Mouse (Mus musculus) left cerebral cortex, adult 11 months (tissue): ENCODE results near the gene Pdpr.
A peak's percentile ranks its signal among the peaks of the same experiment; 100 is the strongest.
"Not testable (repeated sequence)": the region's sequence is repeated elsewhere in the genome, so short reads cannot be mapped to it uniquely, and the experiment has no call there.

ENCODE experiments used
- DNase-seq: peaks from one replicate; pipeline ENCODE4 v3.0.0; 2022; ENCODE audit warnings: low spot score

Gene Pdpr

DNA sequence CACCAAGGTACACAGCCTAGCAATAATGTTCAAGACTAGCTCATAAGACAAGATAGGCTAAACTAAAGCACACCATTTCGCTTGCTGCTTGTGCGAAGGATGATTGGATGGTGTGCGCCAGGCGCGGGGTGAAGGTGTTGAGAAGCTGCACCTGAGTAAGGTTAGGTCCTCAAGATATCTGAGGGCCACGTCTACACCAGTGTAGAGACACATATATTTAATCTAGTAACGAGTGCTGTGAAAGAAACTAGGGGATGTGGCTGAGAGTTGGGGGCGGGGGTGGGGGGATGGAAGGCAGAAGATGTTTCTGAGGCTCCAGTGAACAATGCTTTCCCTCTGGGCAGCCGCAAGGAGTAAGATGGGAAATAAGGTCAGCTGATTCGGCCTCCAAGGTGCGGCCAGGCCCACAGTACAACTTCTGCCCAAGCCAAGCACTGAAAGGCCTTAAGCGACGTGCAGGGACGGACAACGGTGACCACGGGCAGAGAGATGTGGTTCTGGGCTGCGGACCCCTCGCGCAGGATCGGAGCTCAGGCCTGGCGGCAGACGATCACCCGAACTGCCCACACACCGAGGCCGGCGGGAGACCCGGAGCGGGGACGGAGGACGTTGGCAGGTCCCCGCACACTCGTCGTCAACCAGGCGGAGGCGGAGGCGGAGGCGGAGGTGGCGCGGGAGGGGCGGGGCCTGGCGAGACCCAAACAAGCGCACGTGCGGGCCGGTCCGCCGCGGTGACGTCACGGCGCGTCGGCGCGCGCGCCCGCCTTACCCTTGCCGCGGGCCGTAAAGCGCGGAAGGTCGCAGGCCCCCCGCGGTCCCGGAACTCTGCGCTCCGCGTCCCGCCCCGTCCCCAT lies at the start of gene Pdpr:
Gene Pdpr (plus strand): TSS at position 766 of the 854 bp plus-strand sequence.
- peak; percentile 79 for DNase-seq

DNA sequence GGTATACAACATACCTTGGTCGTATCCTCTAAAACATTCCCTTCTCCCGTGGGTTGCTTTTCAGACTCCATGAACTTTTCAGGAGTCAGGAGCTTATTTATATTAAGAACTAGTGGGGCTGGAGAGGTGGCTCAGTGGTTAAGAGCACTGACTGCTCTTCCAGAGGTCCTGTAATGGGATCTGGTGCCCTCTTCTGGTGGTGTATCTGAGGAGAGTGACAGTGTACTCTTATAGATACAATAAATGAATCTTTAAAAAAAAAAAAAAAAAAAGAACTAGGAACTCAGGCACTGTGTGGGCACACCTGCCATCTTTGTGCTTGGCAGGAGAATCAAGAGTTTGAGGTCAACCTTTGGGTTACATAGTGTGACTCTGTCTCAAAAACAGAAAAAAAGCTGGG lies 45.7 kb upstream of the Pdpr start:
- DNase-seq: no peak

DNA sequence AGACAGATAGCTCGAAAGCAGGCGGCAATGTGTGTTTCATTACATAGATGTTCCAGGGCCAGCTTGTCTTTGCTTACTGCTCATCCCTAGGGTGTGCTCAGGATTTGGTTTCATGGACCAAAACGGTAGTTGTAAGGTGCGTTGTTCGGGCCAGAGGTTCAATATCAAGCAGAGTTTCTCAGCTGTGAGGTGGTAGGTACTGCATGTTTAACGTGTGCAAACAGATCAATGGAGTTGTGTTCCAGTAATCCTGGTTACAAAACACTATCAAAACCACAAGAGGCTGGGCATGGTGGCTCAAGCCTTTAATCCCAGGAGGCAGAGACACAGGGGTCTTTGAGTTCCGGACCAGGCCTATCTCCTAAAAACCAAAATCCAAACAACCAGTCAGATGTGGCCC lies 45.3 kb upstream of the Pdpr start:
- DNase-seq: no peak

DNA sequence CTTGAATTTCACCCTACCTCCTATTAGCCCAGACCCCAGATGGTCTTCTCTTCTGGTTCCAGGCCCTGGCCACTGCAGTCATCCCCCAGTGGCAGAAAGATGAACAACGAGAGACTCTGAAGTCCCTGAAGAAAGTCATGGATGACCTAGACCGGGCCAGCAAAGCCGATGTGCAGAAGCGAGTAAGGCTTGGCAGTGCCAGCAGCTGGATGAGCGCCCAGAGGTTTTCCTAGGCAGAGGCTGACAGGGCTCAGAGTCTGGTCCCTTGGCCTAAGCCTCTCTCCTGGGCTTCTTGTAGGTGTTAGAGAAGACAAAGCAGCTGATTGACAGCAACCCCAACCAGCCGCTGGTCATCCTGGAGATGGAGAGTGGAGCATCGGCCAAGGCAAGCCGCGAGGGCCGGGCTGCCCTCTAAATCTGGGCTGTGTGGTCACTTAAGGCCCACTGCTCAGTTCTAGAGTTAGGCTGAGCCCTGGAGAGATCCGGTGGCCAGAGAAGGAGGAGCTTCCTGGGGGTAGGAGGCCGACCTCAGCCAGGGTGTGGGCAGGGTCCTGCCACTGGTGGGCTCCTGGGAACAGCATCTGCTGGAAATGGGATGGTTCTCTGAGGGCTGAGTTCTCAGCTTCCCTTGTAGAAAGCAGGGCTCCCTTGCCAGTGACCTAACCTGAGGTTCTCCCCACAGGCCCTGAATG lies 40.5 kb upstream of the Pdpr start:
- DNase-seq: no peak

DNA sequence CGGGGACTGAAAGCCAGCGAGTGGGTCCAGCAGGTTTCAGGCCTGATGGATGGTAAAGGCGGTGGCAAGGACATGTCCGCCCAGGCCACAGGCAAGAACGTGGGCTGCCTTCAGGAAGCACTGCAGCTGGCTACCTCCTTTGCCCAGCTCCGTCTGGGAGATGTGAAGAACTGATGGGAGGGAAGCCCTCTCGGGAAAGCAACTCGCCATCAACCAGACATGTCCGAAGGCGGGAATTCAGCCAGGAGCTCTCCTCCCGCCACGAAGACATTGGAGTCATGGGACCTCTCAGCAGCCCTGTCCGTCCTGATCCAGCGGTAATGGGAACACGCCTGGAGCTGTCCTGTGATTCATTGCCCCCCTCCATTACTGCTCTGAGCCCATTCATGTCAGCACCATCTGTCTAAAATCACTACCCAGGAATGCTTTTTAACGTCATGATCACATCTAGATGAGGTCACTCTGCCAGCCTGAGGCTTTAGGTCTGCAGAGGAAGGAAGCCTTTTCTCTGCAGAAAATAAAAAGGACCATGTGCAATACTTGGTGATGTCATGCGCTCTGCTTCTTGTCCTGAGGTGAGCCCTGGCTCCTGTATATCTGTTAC lies 39.3 kb upstream of the Pdpr start:
- DNase-seq: no peak

DNA sequence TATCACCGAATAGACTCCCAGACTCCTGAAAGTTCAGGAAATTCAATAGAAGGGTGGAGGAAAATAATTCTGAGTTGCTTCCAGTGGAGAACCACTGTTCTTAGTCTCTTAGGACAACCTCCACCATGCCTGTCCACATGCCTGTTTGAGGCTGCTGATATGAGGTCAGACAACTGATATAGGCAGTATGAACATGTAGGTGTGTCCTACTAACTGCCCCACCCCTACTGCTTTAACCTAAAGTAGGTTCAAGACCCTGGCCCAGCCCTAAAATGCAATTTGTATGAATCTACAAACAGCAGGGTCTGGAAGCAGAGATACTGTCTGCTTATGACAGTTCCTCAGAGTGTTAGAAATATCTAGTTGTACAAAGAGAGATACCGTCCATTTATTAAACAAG lies 38.8 kb upstream of the Pdpr start:
- no peak for DNase-seq

DNA sequence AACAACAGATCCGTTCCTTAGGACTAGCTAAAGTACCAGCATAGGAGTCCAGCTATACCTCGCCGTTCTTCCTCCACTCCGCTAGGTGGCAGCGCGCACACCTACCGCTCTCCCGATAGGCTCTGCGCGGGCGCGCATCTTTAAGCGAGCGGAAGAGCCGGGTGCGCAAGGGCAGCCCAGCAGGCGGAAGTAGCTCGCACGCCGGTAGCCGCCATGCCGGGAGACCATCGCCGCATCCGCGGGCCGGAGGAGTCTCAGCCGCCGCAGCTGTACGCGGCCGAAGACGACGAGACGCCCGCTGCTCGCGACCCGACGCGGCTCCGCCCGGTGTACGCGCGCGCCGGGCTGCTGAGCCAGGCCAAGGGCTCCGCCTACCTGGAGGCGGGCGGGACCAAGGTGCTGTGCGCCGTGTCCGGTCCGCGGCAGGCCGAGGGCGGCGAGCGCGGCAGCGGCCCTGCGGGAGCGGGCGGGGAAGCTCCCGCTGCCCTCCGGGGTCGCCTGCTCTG lies 38.2 kb upstream of the Pdpr start, which contains the start of gene Exosc6:
Gene Exosc6 (plus strand): TSS at position 182 of the 506 bp plus-strand sequence.
- peak; percentile 81 for DNase-seq

DNA sequence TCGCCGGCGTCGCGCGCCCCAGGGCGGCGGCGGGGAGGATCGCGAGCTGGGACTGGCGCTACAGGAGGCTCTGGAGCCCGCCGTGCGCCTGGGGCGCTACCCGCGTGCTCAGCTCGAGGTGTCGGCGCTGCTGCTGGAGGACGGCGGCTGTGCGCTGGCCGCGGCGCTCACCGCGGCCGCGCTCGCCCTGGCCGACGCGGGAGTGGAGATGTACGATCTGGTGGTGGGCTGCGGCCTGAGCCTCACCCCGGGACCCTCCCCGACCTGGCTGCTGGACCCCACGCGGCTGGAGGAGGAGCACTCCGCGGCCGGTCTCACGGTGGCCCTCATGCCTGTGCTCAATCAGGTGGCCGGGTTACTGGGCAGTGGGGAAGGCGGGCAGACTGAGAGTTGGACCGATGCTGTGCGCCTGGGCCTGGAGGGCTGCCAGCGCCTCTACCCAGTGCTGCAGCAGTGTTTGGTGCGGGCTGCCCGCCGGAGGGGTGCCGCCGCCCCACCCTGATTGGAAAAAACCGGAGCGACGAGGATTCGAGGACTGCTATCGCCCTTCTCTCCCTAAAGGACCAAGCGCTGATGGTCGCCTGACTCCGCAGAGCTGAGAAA lies 37.6 kb upstream of the Pdpr start:
- no peak for DNase-seq

DNA sequence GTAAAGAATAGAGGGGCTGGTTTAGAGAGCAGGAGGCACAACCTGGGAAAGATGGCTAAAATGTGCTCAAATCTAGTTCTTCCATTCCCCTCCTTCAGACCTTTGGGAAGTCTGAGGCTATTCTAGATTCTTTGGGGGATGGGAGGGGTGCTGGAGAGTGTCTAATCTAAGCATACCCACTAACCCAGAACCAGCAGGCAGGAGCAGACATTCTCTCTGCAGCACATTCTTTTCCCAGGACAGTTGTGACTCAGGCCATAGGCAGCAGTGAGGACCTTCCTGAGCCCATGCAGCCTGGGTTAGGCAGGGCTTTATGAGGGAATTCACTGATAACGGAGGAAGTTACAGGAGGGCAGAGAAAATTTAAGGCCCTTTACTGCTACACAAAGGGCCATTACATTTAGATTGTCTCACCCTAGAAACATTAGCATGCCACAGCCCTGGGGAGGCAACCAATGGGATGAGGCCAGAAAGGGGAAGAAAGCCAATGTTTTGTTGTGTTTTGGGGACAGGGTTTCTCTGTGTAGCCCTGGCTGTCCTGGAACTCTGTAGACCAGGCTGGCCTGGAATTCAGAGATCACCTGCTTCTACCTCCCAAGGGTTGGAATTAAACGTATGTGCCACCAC lies 35.4 kb upstream of the Pdpr start:
- no peak for DNase-seq

DNA sequence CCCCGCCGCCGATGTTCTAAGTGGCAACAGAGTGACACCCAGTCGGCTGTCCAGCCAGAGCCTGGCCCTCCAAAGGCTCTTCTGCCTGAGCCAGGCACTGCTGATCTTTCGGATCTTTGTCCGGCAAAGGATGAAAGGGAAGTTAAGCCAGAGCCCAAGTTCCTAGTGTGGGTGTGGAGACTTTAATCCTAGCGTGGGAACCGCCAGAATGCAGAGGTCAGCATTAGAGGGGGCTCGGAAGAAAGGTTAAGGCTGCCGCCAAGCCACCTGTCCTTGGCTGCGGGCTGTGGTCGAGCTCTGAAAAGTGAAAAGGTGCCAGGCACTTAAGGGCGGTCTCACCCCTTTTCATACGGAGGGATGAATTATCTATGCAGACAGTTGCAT lies 32.8 kb upstream of the Pdpr start:
- no peak for DNase-seq

DNA sequence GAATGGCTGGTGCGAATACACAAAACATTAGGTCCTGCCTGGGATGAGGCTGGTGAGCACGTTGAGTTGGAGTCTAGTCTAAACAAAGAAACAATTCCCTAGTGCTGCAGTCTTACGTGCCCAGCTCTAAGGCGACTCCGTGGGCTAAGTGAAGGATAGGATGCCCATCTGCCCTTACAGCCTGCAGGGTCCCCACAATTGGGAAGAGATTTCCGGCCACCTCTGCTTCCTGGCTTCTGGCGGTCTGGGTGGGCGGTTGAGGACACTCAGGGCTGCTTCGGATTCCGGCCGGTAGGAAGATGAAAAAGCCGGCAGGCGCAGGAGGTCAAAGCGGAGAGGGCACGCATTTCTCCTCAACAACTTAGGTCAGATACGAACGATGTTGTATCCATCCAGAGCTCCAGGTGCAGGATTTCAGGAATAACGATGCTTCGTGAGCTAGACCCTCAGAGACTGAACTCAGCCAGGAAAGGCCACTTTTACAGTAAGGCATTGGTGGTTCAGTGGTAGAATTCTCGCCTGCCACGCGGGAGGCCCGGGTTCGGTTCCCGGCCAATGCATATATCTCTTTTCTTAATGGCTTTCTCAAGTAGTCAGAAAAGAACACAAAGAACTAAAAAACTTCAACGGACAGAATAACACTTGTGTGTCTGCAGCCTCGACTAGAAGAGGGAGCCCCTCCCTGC lies 32.2 kb upstream of the Pdpr start:
- peak; percentile 82 for DNase-seq

DNA sequence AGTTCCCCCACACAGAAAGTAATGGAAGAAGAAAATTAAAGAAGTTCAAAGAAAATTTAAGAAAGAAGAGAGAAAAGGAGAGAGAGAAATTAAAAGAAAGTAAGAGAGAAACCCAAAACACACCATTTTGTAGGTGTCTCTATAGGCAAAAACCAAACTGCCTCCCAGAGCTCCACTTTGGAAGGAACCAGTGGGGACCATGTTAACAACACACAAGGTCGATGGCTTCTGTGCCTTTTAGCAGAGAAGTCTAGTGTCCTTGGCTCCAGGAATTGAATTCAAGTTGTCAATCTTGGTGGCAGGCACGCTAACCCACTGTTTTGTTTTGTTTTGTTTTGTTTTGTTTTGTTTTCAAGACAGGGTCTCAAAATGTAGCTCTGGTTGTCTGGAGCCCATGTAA lies 31.5 kb upstream of the Pdpr start:
- no peak for DNase-seq

DNA sequence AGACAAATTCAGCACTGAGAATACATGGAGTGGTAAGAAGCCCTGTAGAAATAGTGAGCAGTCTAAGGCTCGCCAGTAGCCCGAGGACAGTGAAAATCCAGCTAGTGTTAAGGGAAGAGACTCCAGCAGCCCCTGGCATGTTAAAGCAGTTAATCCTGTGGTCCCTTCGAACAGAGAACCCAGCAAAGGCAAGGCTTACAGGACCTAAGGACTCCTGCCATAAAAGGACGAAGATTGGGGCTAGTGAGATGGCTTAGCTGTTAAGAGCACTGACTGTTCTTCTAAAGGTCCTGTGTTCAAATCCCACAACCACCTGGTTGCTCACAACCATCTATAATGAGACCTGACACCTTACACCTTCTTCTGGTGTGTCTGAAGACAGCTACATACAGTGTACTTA lies 28.1 kb upstream of the Pdpr start:
- no peak for DNase-seq

DNA sequence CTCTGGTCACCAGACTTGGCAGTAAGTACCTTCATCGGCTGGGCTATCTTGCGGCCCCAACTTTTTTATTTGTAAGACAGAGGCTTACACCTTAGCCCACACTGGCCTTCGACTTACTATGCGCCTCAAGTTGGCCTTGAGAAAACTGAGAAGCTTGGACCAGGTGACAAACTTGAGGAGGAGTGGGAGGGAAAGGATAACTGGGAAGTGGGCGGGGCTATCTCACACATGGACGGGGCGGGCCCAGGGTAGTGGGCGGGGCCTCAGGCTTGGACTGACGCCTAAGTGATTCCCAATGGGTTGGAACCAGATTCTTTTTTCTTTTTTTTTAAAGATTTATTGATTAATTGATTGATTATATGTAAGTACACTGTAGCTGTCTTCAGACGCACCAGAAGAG lies 27.0 kb upstream of the Pdpr start:
- no peak for DNase-seq

DNA sequence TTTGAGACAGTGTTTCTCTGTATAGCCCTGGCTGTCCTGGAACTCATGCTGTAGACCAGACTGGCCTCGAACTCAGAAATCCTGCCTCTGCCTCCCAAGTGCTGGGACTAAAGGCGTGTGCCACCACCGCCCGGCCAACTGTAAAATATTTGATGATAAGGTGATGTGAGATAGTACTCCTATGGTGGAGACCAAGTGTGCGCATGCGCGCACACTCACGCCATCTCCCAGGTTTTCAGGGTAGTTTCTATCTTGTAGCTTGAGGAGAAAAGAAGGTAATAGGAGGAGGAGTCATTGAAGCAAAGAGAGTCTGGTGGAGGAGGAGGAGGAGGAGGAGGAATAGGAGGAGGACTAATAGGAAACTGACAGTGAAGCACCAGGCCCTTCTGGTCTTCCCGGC lies 25.8 kb upstream of the Pdpr start:
- not testable (repeated sequence) for DNase-seq

DNA sequence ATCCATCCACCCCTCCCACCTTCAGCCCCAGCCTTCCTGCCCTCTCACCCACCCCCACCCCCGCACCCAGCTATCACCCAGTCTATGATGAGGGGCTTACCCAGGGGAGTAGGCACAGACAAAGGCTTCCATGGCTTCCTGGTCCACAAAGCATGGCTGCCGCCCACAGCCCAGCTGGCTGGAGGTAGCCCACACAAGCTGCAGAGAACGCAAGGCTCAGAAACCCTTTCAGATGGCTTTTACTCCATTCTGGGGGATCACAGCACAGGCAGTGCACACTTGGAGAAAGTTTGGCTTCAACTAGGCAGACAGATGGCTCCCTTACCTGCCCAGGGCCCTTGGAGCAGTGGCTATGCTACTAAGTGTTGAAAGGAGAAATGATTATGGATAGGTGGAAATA lies 18.5 kb upstream of the Pdpr start:
- DNase-seq: no peak

DNA sequence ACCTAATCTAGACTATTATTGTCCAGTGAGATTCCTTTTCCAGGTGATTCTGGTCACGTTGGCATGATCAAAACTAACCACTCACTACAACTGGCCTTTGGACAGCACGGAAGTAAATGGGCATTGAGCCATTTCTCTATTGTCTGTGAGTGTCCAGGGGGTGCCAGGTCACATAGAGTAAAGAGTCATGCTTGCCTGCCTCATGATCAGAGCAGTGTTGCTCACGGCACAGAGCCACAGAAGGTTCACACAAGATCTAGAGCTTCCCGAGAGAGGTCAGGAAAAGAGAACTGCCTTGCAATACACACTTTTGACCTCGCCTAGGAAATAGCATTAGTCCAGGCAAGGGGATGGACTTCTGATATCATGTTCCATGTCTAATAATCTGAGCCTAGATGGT lies 15.0 kb upstream of the Pdpr start:
- DNase-seq: no peak

DNA sequence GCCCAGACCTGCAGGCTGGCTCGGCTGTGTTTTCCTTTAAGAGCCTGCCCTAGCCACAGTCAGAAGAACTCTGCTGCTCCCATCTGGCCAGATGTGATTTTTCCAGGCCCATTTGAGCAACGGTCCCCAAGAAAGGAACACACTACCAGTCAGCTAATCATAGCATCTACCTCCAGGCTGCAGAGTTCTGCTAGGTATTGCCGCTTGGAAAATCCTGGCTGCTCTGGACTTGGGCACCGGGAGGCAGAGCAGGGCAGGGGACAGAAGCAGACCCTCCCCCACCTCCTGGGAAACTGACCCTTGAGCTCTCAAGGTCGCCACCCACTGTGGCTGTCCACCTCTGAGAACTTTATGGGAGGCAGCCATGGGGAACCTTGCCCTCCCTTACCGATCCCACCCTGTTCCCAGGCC lies 14.6 kb upstream of the Pdpr start:
- DNase-seq: no peak

DNA sequence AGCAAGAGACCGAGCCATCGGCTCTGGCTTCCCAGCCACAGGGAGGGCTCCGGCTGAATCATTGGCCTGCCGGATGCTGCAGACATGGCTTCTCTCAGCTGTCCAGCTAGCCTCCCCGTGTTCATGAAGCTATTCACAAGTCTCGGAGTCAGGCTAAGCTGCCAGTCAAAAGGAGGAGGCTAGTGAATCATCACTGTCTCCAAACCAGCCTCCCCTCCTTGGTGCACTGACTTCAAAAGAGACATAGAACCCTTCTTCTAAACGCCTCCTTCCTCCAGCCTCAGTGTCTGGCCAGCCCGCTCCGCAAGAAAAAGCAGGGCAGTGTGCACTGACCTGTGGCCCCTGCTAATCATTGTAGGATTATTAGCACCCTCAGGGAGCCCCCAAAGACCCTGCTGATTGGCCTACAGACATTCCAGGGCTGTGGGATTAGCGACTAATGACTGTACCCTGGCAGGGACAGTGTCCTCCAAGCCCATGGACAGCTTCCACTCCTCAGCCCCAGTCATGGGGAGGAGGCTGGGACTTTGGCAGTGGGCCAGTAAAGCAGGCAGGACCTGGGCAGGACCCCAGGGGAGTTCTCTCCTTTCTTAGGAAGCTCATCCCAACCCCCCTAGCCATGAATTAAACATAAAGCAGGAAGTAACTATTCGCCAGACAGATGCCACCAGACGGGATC lies 12.7 kb upstream of the Pdpr start:
- no peak for DNase-seq

DNA sequence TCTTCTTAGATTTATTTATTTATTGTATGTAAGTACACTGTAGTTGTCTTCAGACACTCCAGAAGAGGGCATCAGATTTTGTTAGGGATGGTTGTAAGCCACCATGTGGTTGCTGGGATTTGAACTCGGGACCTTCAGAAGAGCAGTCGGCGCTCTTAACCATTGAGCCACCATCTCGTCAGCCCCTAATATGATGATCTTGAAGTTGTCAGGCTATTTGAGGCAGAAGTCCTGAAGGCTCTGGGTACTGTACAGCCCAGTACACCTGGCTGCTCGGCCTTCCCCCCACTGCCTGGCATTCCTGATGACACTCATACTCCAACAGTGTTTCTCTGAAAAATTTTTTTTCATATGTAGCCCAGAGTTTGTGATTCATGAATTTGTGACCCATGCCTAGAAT lies 10.5 kb upstream of the Pdpr start:
- not testable (repeated sequence) for DNase-seq

DNA sequence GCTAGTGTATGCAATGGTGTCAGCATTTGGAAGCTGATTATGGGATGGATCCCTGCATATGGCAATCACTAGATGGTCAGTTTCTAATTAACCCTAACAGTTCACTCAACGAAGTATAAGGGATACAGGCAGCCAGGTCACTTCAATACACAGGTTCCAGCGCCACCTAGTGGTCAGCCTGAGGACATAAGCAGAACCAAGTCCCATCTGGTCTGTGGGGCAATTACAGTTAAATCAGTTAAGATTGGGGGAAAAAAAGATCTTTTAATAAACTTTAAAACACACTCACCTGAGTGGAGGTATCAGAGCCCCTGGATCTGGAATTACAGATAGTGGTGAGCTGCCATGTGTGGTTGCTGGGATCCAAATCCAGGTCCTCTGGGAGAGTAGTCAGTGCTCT lies 4.3 kb upstream of the Pdpr start:
- peak; percentile 37 for DNase-seq
